Mouse (Mus musculus) bone marrow, adult 2 months (tissue): ENCODE data around the gene Insl3. TPM values are rescaled to one million over a fixed set of nuclear protein-coding genes. Genes with fewer than 3 reads are reported as not detected.

Experiments
- H3K27ac ChIP-seq: fragments of 200-500 bp; 2 replicates; pipeline ENCODE4 v1.5.1; 2012; ENCODE audit warnings: low read depth, mild to moderate bottlenecking, control low read depth, inconsistent platforms, low read length; ENCODE audit not compliant: control insufficient read depth, poor library complexity, insufficient read depth
- H3K4me1 ChIP-seq: fragments of 200-500 bp; 2 replicates; pipeline ENCODE4 v1.6.1; 2011; ENCODE audit warnings: low read length; ENCODE audit not compliant: control insufficient read depth, insufficient read depth
- H3K4me3 ChIP-seq: fragments of 200-500 bp; replicated peaks from 2 replicates; pipeline ENCODE3; 2011; ENCODE audit warnings: mild to moderate bottlenecking, low read depth, low read length, control low read depth; ENCODE audit not compliant: control insufficient read depth
- CTCF ChIP-seq: fragments of 200-500 bp; IDR thresholded peaks from 2 replicates; pipeline ENCODE4 v1.5.1; 2011; ENCODE audit warnings: low read length, control low read depth; ENCODE audit not compliant: control insufficient read depth, insufficient read depth
- POLR2A ChIP-seq: fragments of 200-500 bp; IDR thresholded peaks from 2 replicates; pipeline ENCODE4 v1.6.1; 2011; ENCODE audit warnings: low read depth, mild to moderate bottlenecking, control low read depth, low read length, borderline replicate concordance; ENCODE audit not compliant: control insufficient read depth
- WGBS: fragments of 180-500 bp; shearing (Covaris S2); methylation state at CpG from one replicate; pipeline ENCODE4 v1.1.7; 2018; 5-methylcytosine and 5-hydroxymethylcytosine counted together
- polyA plus RNA-seq: library from polyadenylated mRNA; stranded (reverse); fragments of >200 nt; gene quantifications from 2 replicates; pipeline ENCODE4 v1.2.4, GENCODE M21; 2011; ENCODE audit warnings: low replicate concordance; ENCODE audit not compliant: missing spikeins, insufficient read depth, insufficient read length

Gene Insl3
- polyA plus RNA-seq, 1 experiment: 16.7 TPM

- no peak overlapping the region for H3K27ac ChIP-seq
- no peak overlapping the region for H3K4me3 ChIP-seq
- WGBS: 68% methylated on average over 1 of the region's 1 CpGs
- peaks cover 4% of the 10 kb centered on the region for H3K4me1 ChIP-seq
- no peak for TF ChIP-seq POLR2A
- no peak for TF ChIP-seq CTCF
Observed at GRCm38 (mm10) chr8:71666855-71667254, 22.2 kb upstream of the Insl3 start.

- Histone ChIP-seq H3K4me1 (peaks cover 4% of the 10 kb centered on the region), H3K27ac (no peak overlapping the region), H3K4me3 (no peak overlapping the region)
- TF ChIP-seq POLR2A (no peak), CTCF (no peak)
- WGBS: 82% methylated on average over 5 of the region's 5 CpGs
Observed at GRCm38 (mm10) chr8:71667256-71667655, 21.8 kb upstream of the Insl3 start.

GRCm38 (mm10) chr8:71668220-71668975 lies 20.6 kb upstream of the Insl3 start:
- H3K4me1 ChIP-seq: peaks cover 4% of the 10 kb centered on the region
- no peak overlapping the region for H3K27ac ChIP-seq
- WGBS: 2% methylated on average over 21 of the region's 21 CpGs
- no peak overlapping the region for H3K4me3 ChIP-seq
- TF ChIP-seq POLR2A (no peak), CTCF (no peak)

- TF ChIP-seq CTCF (no peak), POLR2A (no peak)
- no peak overlapping the region for H3K4me3 ChIP-seq
- H3K27ac ChIP-seq: no peak overlapping the region
- 27% methylated on average over 12 of the region's 12 CpGs for WGBS
- peaks cover 4% of the 10 kb centered on the region for H3K4me1 ChIP-seq
Observed at GRCm38 (mm10) chr8:71670198-71670597, 18.8 kb upstream of the Insl3 start.

- TF ChIP-seq CTCF: no peak
- no peak for TF ChIP-seq POLR2A
- Histone ChIP-seq H3K27ac (no peak overlapping the region), H3K4me1 (peaks cover 4% of the 10 kb centered on the region), H3K4me3 (peak overlapping the region; percentile 58)
- 1% methylated on average over 62 of the region's 64 CpGs for WGBS
Observed at GRCm38 (mm10) chr8:71670621-71671548, 18.1 kb upstream of the Insl3 start.

DNA sequence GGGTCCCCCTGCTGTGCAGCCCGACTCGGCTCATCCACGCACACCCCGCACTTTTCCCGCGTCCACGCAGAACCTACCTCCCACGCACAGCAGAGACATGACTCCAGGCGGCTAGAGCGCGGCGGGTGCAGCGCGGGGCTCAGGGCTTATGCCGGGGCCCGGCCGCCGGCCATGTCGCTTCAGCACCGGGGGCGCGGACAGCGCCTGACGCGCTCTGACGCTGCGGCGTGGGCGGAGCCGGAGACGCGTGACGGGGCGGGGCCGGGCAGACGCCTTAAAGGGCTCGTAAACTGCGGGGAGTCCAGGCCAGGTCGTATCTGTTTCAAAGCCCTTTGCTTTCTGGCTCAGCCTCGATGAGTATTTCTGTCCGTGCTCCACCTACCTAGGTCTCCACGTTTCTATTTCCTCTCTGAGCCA lies 17.5 kb upstream of the Insl3 start, which contains the start of gene Unc13a:
Gene Unc13a, minus strand, starts transcription at position 209 of the 417 bp plus-strand sequence.
- H3K4me3 ChIP-seq: peak within 1 kb of the TSS; percentile 58
- no peak within 1 kb of the TSS for H3K27ac ChIP-seq
- TF ChIP-seq POLR2A (no peak), CTCF (no peak)
- peaks cover 4% of the 10 kb centered on the region for H3K4me1 ChIP-seq
- under 1% methylated on average over 42 of the region's 42 CpGs for WGBS

DNA sequence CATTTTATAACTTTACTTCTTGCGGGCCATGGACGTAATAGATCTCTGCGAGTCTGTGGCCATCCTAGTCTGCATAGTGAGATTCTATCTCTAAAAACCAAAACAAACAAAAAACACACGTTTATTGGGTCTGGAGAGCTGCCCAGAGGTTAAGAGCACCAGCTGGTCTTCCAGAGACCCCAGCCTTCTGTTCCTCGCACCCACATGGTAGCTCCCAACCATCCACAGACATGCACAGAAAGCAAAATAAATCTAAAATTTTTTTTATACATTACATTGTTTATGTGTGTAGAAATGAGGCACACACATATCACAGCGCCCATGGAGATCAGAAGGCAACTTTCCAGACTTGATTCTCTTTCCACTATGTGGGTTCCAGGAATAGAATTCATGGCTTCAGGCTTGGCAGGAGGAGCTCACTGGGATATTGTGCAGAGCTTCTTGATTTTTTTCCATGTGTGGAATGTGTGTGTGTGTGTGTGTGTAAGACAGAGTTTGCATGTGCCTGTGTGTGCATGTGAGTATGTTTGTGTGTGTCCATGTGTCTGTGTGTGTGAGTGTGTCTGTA lies 16.8 kb upstream of the Insl3 start:
- Histone ChIP-seq H3K4me3 (no peak overlapping the region), H3K27ac (no peak overlapping the region), H3K4me1 (peaks cover 4% of the 10 kb centered on the region)
- TF ChIP-seq POLR2A (no peak), CTCF (no peak)
- WGBS: 69% methylated on average over 6 of the region's 6 CpGs

GRCm38 (mm10) chr8:71674071-71674470 lies 14.9 kb upstream of the Insl3 start:
- no peak overlapping the region for H3K4me3 ChIP-seq
- H3K27ac ChIP-seq: no peak overlapping the region
- TF ChIP-seq POLR2A (no peak), CTCF (no peak)
- peaks cover 2% of the 10 kb centered on the region; the same call in 1 of the 2 replicates for H3K4me1 ChIP-seq
- 61% methylated on average over 2 of the region's 2 CpGs for WGBS
